Mouse (Mus musculus): ENCODE measurements around the gene Large1.

The Large1 gene

GRCm38 (mm10) chr8:72777797-72778196, 575.5 kb downstream of the Large1 start:
- DNase-seq (ENCODE audit: low spot score): no peak

- DNase-seq (ENCODE audit: low spot score): no peak
Measured at GRCm38 (mm10) chr8:72766777-72767176, 586.6 kb downstream of the Large1 start.

- peak; percentile 26 for DNase-seq (ENCODE audit: low spot score)
Measured at GRCm38 (mm10) chr8:72765696-72766095, 587.6 kb downstream of the Large1 start.
